Mouse (Mus musculus) lung, postnatal 0 days (tissue): ENCODE results near the gene Prdm16. TPM values are rescaled to one million over a fixed set of nuclear protein-coding genes. Genes with fewer than 3 reads are reported as not detected.

Experiments
- ATAC-seq: fragments of 200-750 bp; cut with Nextera tagmentation; 2 replicates; pipeline ENCODE4 v1.8.0; 2017; ENCODE audit warnings: moderate library complexity
- DNase-seq: peaks from one replicate; pipeline ENCODE4 v3.0.0-alpha.2; 2016; ENCODE audit warnings: low spot score
- H3K27ac ChIP-seq: fragments of 300-500 bp; sonication (generic); 2 replicates; pipeline ENCODE4 v1.5.1; 2014; ENCODE audit warnings: antibody characterized with exemption, mild to moderate bottlenecking, low read length, mixed read lengths
- H3K27me3 ChIP-seq: fragments of 300-500 bp; sonication (generic); replicated peaks from 2 replicates; pipeline ENCODE4 v1.6.1; 2014; ENCODE audit warnings: low read length, mixed read lengths; ENCODE audit not compliant: insufficient read depth
- H3K36me3 ChIP-seq: fragments of 300-500 bp; sonication (generic); 2 replicates; pipeline ENCODE4 v1.6.1; 2014; ENCODE audit warnings: low read length, mixed read lengths; ENCODE audit not compliant: insufficient read depth
- H3K4me1 ChIP-seq: fragments of 300-500 bp; sonication (generic); 2 replicates; pipeline ENCODE4 v1.6.1; 2014; ENCODE audit warnings: antibody characterized with exemption, low read depth, low read length, mixed read lengths; ENCODE audit not compliant: insufficient read depth
- H3K4me2 ChIP-seq: fragments of 300-500 bp; sonication (generic); replicated peaks from 2 replicates; pipeline ENCODE4 v1.6.1; 2014; ENCODE audit warnings: low read depth, mild to moderate bottlenecking, low read length, moderate library complexity, mixed read lengths
- H3K4me3 ChIP-seq: fragments of 300-500 bp; sonication (generic); 2 replicates; pipeline ENCODE4 v1.5.1; 2014; ENCODE audit warnings: low read depth, low read length
- H3K9ac ChIP-seq: fragments of 300-500 bp; sonication (generic); replicated peaks from 2 replicates; pipeline ENCODE4 v1.6.1; 2014; ENCODE audit warnings: low read depth, mild to moderate bottlenecking
- H3K9me3 ChIP-seq: fragments of 300-500 bp; sonication (generic); 2 replicates; pipeline ENCODE4 v1.6.1; 2016; ENCODE audit warnings: low read length, mixed read lengths
- CTCF ChIP-seq: IDR thresholded peaks from 2 replicates; pipeline ENCODE4 v1.5.1; 2016; ENCODE audit warnings: antibody characterized with exemption, mild to moderate bottlenecking
- EP300 ChIP-seq: IDR thresholded peaks from 2 replicates; pipeline ENCODE4 v1.6.1; 2016; ENCODE audit warnings: antibody characterized with exemption, mild to moderate bottlenecking, control low read depth
- WGBS: fragments of 180-500 bp; shearing (Covaris S2); extraction: QIAGEN DNeasy Blood & Tissue Kit; methylation state at CpG from one replicate; pipeline ENCODE4 v1.1.7; 2014; 5-methylcytosine and 5-hydroxymethylcytosine counted together
- polyA plus RNA-seq: library from polyadenylated mRNA; unstranded; fragments of >200 nt; fragmentation: Nextera tagmentation; extraction: Ambion mirVana; gene quantifications from 2 replicates; pipeline ENCODE4 v1.2.1, GENCODE M21; 2015

Prdm16 gene
- polyA plus RNA-seq, 1 experiment from 2014 or later = 15.2 TPM

DNA sequence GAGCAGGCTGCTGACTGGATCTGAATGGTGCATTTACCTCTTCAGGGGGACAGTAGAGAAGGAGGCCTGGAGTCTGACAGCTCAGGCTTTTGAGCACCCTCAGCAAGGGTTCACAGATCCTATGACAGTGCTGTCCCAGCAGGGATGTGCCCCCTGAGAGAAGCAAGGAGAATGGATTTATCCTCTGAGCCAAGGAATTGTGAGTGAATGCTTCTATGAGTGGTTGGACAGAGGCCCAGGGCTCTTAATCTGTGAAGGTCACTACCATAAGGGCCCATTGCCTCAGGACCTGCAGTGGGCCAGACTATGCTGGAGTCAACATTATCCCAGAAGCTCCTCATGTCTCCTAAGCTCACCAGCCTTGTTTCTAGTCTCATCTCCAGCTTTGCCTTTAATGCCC lies 23.4 kb upstream of the Prdm16 start:
- Histone ChIP-seq H3K36me3 (no peaks in the 10 kb centered on the region), H3K4me3 (no peak overlapping the region), H3K4me1 (no peaks in the 10 kb centered on the region), H3K27me3 (no peaks in the 10 kb centered on the region), H3K9ac (no peak overlapping the region), H3K4me2 (no peak overlapping the region), H3K9me3 (no peaks in the 10 kb centered on the region), H3K27ac (no peak overlapping the region)
- no peak for ATAC-seq
- DNase-seq = no peak
- TF ChIP-seq CTCF = no peak
- no peak for TF ChIP-seq EP300

DNA sequence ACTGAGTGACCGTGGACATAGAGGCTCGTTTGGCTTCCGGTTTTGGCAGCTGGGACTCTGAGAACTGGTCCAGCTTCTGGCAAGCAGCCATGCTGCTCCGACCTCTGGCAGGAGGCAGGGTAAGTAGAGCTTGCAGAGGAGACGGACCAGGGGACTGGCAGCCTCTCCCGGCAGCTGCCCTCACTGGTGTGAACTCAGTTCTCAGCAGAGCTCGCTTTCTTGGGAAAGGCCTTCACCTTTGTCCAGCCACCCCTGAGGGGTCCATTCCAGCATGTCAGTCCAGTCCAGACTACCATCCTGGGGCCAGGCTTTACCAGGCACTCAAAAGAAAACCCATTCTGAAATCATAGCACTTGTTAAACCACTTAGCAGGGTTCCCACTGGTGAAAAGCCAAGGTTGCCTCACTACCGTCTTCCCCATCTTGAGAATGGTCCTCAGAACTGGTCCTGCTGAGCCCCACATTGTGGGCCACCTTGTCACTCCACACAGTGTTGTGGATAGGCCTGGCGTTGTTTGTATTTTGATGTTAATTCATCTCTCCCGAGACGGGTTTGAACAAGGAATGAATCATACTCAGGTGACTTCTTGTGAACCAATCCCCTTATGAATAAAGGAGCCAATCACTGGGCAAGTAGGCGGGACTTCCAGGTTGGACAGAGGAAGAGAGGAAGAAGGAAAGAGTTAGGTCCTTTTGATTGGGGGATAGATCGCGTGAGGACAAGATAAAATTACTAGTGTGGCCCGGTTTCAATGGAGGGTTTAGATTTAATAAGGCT lies 18.6 kb upstream of the Prdm16 start:
- Histone ChIP-seq H3K4me1 (no peaks in the 10 kb centered on the region), H3K27ac (no peak overlapping the region), H3K4me3 (no peak overlapping the region), H3K36me3 (no peaks in the 10 kb centered on the region), H3K9ac (no peak overlapping the region), H3K4me2 (no peak overlapping the region), H3K27me3 (no peaks in the 10 kb centered on the region), H3K9me3 (no peaks in the 10 kb centered on the region)
- DNase-seq = no peak
- TF ChIP-seq CTCF (no peak), EP300 (no peak)
- 57% methylated on average over 15 of the region's 15 CpGs for WGBS
- ATAC-seq = no peak

DNA sequence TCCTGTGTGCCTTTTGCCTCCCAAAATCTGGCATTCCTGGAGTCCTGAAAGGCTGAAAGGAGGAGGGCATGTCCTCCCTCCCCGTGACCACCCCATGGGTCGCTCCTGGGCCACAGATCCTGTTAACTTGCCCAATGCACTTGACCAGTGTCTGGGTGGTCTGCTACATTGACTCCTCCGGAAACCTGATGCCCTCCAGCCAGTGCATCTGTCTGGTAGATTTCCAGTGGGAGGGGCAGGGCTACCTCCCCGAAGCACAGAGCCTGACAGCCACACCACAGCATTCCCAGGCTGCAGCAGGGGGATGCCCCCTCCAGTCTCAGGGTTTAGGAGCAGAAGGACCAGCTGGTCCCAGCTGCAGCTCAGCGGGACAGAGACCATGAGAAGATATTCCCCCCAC lies 15.8 kb upstream of the Prdm16 start:
- ATAC-seq (no peak), DNase-seq (no peak)
- Histone ChIP-seq H3K27me3 (no peaks in the 10 kb centered on the region), H3K4me1 (no peaks in the 10 kb centered on the region), H3K36me3 (no peaks in the 10 kb centered on the region), H3K9ac (no peak overlapping the region), H3K4me3 (no peak overlapping the region), H3K27ac (no peak overlapping the region), H3K4me2 (no peak overlapping the region), H3K9me3 (no peaks in the 10 kb centered on the region)
- WGBS = 15% methylated on average over 5 of the region's 5 CpGs
- TF ChIP-seq EP300 (no peak), CTCF (no peak)

DNA sequence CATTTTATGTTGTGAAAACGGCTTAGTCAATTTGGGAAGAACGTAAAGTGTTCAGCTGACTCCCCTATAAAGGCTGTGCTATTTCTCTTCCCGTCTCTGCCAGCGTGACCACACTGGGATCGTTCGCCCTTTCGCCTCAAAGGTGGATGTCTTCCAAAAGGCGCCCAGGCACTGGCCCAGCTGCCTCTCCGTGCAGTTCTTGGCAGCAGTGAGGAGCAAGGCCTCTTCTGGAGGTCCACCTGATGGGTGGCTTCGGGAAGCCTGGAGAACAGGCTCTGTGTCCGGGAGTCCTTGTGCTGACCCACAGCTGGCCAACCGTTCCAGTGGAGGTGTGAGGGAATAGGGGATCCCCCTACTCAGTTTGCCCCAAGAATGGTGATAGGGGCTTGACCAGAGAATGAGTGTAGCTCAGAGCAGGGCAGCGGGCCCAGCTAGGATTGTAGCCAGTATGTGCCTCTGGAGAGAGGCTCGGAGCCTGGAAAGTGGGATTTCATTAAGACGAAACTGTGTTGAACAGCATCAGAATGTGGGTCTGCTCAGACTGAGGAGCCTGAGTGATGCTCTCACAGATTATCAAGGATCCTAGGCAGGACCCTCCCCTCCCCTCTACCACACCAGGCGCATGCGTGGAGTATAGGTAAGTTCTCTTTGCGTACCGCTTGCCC lies 12.5 kb upstream of the Prdm16 start:
- Histone ChIP-seq H3K4me2 (no peak overlapping the region), H3K4me3 (no peak overlapping the region), H3K9ac (no peak overlapping the region), H3K27me3 (no peaks in the 10 kb centered on the region), H3K4me1 (no peaks in the 10 kb centered on the region), H3K36me3 (no peaks in the 10 kb centered on the region), H3K9me3 (no peaks in the 10 kb centered on the region), H3K27ac (no peak overlapping the region)
- DNase-seq (no peak), ATAC-seq (no peak)
- no peak for TF ChIP-seq EP300
- no peak for TF ChIP-seq CTCF
- WGBS = 81% methylated on average over 19 of the region's 19 CpGs

DNA sequence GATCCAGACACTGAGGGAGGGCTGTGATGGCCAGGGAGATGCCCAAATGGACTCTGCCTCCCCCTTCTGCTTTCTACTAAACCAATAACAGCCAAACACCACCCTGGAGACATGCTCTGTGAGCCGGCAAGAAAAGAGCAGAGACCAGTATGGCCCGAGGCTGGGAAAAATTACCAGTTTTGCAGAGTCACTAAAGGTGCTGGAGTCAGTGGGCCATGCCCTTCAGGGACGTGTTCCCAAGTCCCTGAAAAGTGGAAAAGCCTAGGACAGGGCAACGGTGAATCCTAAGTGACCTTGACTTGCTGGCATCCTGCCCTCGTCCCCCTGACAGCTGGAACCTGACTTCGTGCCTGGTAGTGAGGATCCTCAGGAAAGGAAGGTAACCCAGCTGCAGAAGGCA lies 5.8 kb upstream of the Prdm16 start:
- Histone ChIP-seq H3K9ac (no peak overlapping the region), H3K4me1 (no peaks in the 10 kb centered on the region), H3K36me3 (no peaks in the 10 kb centered on the region), H3K27ac (no peak overlapping the region), H3K4me3 (no peak overlapping the region), H3K27me3 (peaks cover 37% of the 10 kb centered on the region), H3K4me2 (no peak overlapping the region), H3K9me3 (no peaks in the 10 kb centered on the region)
- DNase-seq (no peak), ATAC-seq (no peak)
- TF ChIP-seq CTCF (no peak), EP300 (no peak)
- 30% methylated on average over 6 of the region's 6 CpGs for WGBS

DNA sequence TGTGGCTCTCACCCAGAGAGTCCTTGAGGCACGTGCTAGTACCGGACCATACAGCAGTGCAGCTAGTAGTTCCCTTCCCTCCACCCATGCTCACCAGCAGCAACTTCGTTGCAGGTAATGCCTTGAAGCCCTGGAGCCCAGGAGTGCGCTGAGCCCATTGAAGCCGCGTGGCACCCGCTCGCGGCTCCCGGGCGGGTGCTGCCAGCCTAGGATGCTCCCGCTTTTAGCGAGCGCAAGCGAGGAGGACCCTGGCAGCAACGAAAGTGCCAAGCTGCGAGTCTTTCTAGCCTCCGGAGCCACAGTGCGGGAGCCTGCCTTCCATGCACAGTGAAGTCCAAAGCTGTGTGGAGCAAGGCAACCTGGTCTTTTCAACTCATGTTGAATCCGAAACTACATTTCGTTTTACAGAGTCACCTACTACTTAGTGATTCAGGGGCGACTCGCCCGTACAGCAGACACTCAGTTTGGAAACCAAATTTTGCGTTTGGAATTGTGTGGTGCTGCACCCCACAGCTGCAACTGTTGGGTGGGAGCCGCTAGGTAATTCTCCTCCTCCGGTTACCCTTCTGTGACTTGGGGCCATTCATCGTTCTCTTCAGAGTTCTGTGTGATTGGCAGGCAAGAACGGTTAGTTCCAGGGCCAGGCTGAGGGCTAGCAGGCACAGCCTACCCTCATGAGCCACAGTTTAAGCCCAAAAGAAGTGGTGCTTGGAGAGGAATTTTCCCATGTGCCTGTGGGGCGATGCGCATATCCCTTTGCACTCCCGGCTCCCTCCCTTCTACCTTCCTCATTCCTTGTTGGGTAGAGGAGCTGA lies 4.8 kb upstream of the Prdm16 start:
- Histone ChIP-seq H3K36me3 (no peaks in the 10 kb centered on the region), H3K27me3 (peaks cover 45% of the 10 kb centered on the region), H3K27ac (no peak overlapping the region), H3K4me2 (no peak overlapping the region), H3K9me3 (no peaks in the 10 kb centered on the region), H3K4me3 (no peak overlapping the region), H3K4me1 (no peaks in the 10 kb centered on the region), H3K9ac (no peak overlapping the region)
- TF ChIP-seq EP300 (no peak), CTCF (no peak)
- ATAC-seq (no peak), DNase-seq (no peak)
- 11% methylated on average over 32 of the region's 32 CpGs for WGBS
